Mouse (Mus musculus) heart, adult 18-20 months (tissue): Measurements from ENCODE around the gene Mrap. TPM values are rescaled to one million over a fixed set of nuclear protein-coding genes. Genes with fewer than 3 reads are reported as not detected.

Source experiments
- DNase-seq, 2 experiments: peaks; one replicate each; pipeline ENCODE4 v3.0.0; 2021 to 2022; ENCODE audit warnings: mixed read lengths in 1 of 2
- total RNA-seq, 2 experiments: library from RNA; stranded (reverse); gene quantifications; 2 replicates each; pipeline ENCODE4 v1.2.3; 2021

Gene Mrap
- total RNA-seq, 2 experiments from 2014 or later, result 17.2 to 23.7 TPM

GRCm38 (mm10) chr16:90753386-90753941 lies 15.5 kb downstream of the Mrap start:
- DNase-seq, result no peak

GRCm38 (mm10) chr16:90759335-90759734 lies 21.3 kb downstream of the Mrap start:
- no peak for DNase-seq

- DNase-seq, result peak in 1 of 2 experiments; percentile 25
Observed at GRCm38 (mm10) chr16:90760515-90760914, 22.5 kb downstream of the Mrap start.

GRCm38 (mm10) chr16:90765195-90765877 lies 27.3 kb downstream of the Mrap start:
- DNase-seq, result no peak

- DNase-seq, result no peak
Observed at GRCm38 (mm10) chr16:90766919-90767454, 29.0 kb downstream of the Mrap start.

- no peak for DNase-seq
Observed at GRCm38 (mm10) chr16:90774216-90774615, 36.2 kb downstream of the Mrap start.

- DNase-seq, result no peak
Observed at GRCm38 (mm10) chr16:90774646-90775045, 36.6 kb downstream of the Mrap start.

GRCm38 (mm10) chr16:90775946-90776520 lies 38.0 kb downstream of the Mrap start:
- DNase-seq, result peak in 1 of 2 experiments; percentile 32

- DNase-seq, result no peak
Observed at GRCm38 (mm10) chr16:90779783-90780182, 41.8 kb downstream of the Mrap start.

GRCm38 (mm10) chr16:90783302-90783701 lies 45.3 kb downstream of the Mrap start:
- DNase-seq, result no peak

GRCm38 (mm10) chr16:90785257-90785656 lies 47.2 kb downstream of the Mrap start:
- no peak for DNase-seq

GRCm38 (mm10) chr16:90788580-90788979 lies 50.6 kb downstream of the Mrap start:
- DNase-seq, result no peak

GRCm38 (mm10) chr16:90790946-90791345 lies 52.9 kb downstream of the Mrap start:
- DNase-seq, result no peak

GRCm38 (mm10) chr16:90792066-90792465 lies 54.1 kb downstream of the Mrap start:
- no peak for DNase-seq

GRCm38 (mm10) chr16:90792500-90792899 lies 54.5 kb downstream of the Mrap start:
- DNase-seq, result peak in 1 of 2 experiments; percentile 11

GRCm38 (mm10) chr16:90794708-90795107 lies 56.7 kb downstream of the Mrap start:
- DNase-seq, result no peak

- no peak for DNase-seq
Observed at GRCm38 (mm10) chr16:90798446-90798845, 60.4 kb downstream of the Mrap start.

GRCm38 (mm10) chr16:90798848-90799247 lies 60.8 kb downstream of the Mrap start:
- DNase-seq, result no peak

Other genes starting within 250 kb of the Mrap start
- 1 to 10 TPM; 2.9 to 3.0 TPM for gene Mis18a, start 10.8 kb upstream of the Mrap start, total RNA-seq
- 1 to 10 TPM; 5.5 to 7.3 TPM for gene Urb1, start 72.2 kb downstream of the Mrap start, total RNA-seq
- gene Eva1c, start 88.5 kb downstream of the Mrap start, total RNA-seq, result 1 to 10 TPM; 1.7 to 3.1 TPM
- gene Cfap298, start 196.9 kb downstream of the Mrap start, total RNA-seq, result 10 to 100 TPM; 25.8 to 30.1 TPM